Mouse (Mus musculus) bone marrow macrophage, adult 2 months (primary cell): ENCODE results near the gene Comp.

ENCODE experiments used
- CTCF ChIP-seq: IDR thresholded peaks from 2 replicates; pipeline ENCODE4 v1.5.1; 2012; ENCODE audit warnings: low read depth, mild to moderate bottlenecking, low read length, moderate library complexity
- POLR2A ChIP-seq: IDR thresholded peaks from 2 replicates; pipeline ENCODE4 v1.6.1; 2012; ENCODE audit warnings: mild to moderate bottlenecking, low read depth, low read length, borderline replicate concordance

- no peak for TF ChIP-seq CTCF
- no peak for TF ChIP-seq POLR2A
Measured at GRCm38 (mm10) chr8:70373397-70374317, at the start of gene Comp.
